Mouse (Mus musculus) liver, embryonic 14.5 days (tissue): ENCODE results near the gene Rpl4.

Experiments
- CTCF ChIP-seq: IDR thresholded peaks from 2 replicates; pipeline ENCODE4 v1.5.1; 2016; ENCODE audit warnings: antibody characterized with exemption, low read depth, control low read depth
- EP300 ChIP-seq: IDR thresholded peaks from 2 replicates; pipeline ENCODE4 v1.6.1; 2016; ENCODE audit warnings: antibody characterized with exemption, low read depth

- TF ChIP-seq CTCF (no peak), EP300 (no peak)
These were observed 42.9 kb downstream of the Rpl4 start for GRCm38 (mm10) chr9:64216090-64216489.
